Mouse (Mus musculus) hindbrain, embryonic 10.5 days (tissue): ENCODE results near the gene Ankib1. TPM values are rescaled to one million over a fixed set of nuclear protein-coding genes. Genes with fewer than 3 reads are reported as not detected.
"Not testable (repeated sequence)": the region's sequence is repeated elsewhere in the genome, so short reads cannot be mapped to it uniquely, and the experiment has no call there.

Experiments used
- DNase-seq: peaks from one replicate; pipeline ENCODE4 v3.0.0-alpha.2; 2017; ENCODE audit warnings: low spot score
- H3K27ac ChIP-seq: fragments of 300-500 bp; sonication (generic); 2 replicates; pipeline ENCODE4 v1.5.1; 2016; ENCODE audit warnings: mild to moderate bottlenecking, moderate library complexity
- H3K27me3 ChIP-seq: fragments of 300-500 bp; sonication (generic); 2 replicates; pipeline ENCODE4 v1.6.1; 2016; ENCODE audit warnings: mild to moderate bottlenecking; ENCODE audit not compliant: poor library complexity, insufficient read depth, severe bottlenecking
- H3K36me3 ChIP-seq: fragments of 300-500 bp; sonication (generic); 2 replicates; pipeline ENCODE4 v1.6.1; 2016; ENCODE audit warnings: mild to moderate bottlenecking, moderate library complexity
- H3K4me1 ChIP-seq: fragments of 300-500 bp; sonication (generic); replicated peaks from 2 replicates; pipeline ENCODE4 v1.6.1; 2016; ENCODE audit warnings: mild to moderate bottlenecking
- H3K4me3 ChIP-seq: fragments of 300-500 bp; sonication (generic); 2 replicates; pipeline ENCODE4 v1.5.1; 2016; ENCODE audit warnings: mild to moderate bottlenecking, moderate library complexity
- H3K9me3 ChIP-seq: fragments of 300-500 bp; sonication (generic); 2 replicates; pipeline ENCODE4 v1.6.1; 2016; ENCODE audit warnings: mild to moderate bottlenecking, moderate library complexity
- WGBS: fragments of 180-500 bp; shearing (Covaris S2); methylation state at CpG from one replicate; pipeline ENCODE4 v1.1.7; 2016; 5-methylcytosine and 5-hydroxymethylcytosine counted together
- polyA plus RNA-seq: library from polyadenylated mRNA; unstranded; fragments of >200 nt; fragmentation: Nextera tagmentation; extraction: Ambion mirVana; gene quantifications from 2 replicates; pipeline ENCODE4 v1.2.1, GENCODE M21; 2016

Gene Ankib1
- polyA plus RNA-seq = 9.3 and 13.1 TPM in 2 replicates

DNA sequence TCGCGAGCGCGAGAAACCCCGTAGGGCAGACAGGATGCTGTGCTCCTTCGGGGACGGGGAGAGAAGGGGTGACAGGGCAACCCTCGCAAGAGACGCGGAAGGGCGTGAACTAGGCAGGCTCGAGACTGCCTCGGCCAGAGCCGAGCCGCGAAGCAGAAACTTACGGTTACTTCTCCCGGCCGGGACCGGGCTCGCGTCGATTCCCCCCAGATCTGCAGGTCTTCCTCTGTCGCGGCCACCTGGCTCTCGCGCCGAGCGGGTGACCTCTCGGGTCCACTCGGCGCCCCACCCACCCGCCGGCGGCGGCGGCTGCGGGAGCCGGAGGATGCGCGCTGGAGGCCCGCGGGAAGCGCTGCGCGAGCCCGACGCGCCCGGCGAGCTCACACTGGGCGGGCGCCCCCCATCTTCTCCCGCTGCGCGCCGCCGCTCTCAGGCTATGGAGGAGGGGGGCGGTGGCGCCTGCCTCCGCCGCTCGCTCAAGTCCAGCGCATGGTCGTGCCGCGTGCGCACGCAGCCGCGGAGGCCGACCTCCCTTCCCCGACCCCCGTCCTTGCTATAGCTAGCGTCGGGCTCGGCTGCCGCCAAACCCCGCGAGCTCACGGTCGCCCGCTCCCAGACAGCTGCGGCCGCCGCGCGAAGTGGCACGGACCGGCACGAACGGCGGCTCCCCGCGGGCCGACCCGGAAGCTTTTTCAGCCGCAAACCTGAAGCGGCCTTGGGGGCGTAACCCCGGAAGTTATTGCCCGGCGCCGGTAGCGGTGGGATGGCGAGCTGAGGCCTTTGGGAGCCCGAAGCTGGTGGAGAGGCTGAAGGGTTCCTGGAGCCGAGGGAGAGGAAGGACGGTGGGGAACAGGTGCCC is at the start of gene Ankib1, which contains the start of gene Krit1:
Gene Ankib1, minus strand, starts transcription at position 493 of the 859 bp plus-strand sequence.
Gene Krit1, plus strand, starts transcription at position 752 of the 859 bp plus-strand sequence.
- peak within 1 kb of the TSS; percentile 94 for H3K27ac ChIP-seq
- H3K4me1 ChIP-seq = peaks cover 28% of the 10 kb centered on the region
- WGBS = under 1% methylated on average over 109 of the region's 109 CpGs
- peak within 1 kb of the TSS; percentile 87 for H3K4me3 ChIP-seq
- H3K36me3 ChIP-seq = no peaks in the 10 kb centered on the region
- DNase-seq = peak; percentile 91
- H3K27me3 ChIP-seq = no peaks in the 10 kb centered on the region
- H3K9me3 ChIP-seq = no peaks in the 10 kb centered on the region

DNA sequence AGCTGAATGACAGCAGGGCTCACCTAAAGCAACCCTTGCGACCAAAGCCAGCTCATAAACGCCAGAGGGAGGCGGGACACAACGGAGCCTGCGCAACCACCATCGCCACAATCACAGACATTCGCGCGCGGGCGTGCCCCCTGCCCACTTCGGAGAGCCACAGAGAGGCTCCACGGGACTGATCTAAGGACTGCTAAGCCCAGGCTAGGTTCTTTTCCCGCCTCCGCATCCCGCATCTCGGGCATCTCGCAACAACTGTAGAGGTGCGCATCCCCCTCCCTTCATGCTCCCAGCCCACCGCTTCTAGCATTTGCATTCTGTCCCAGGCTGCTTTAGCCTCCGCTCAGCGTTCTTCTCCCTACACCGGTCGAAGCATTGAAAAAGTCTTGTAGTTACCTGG is 42.3 kb upstream of the Ankib1 start, which contains the start of gene Lrrd1:
Gene Lrrd1, plus strand, starts transcription at position 148 of the 400 bp plus-strand sequence.
- 5% methylated on average over 24 of the region's 24 CpGs for WGBS
- Histone ChIP-seq H3K9me3 (no peaks in the 10 kb centered on the region), H3K27me3 (no peaks in the 10 kb centered on the region), H3K4me1 (peaks cover 5% of the 10 kb centered on the region), H3K4me3 (peak within 1 kb of the TSS; percentile 54), H3K36me3 (peaks cover 29% of the 10 kb centered on the region), H3K27ac (no peak within 1 kb of the TSS)
- peak; percentile 17 for DNase-seq

DNA sequence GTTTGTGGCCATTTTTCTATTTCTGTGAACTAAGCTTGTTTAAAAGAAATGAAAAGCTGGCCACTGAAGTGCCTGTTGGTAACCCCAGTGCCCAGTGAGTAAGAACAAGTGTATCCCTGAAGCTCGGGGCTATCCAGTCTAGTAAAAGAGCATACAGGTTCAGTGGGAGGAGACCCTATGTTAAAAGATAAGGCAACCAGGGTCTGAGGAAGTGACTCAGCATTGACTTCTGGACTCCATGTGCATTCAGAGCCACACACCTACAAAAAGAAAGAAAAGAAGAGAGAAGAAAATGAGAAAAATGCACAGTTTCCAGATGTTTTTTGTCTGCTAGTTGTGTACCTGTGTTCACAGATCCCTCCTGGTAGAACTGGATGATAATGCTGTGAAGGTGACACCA is 31.4 kb upstream of the Ankib1 start:
- Histone ChIP-seq H3K36me3 (peaks cover 77% of the 10 kb centered on the region), H3K4me1 (no peaks in the 10 kb centered on the region), H3K9me3 (peaks cover 10% of the 10 kb centered on the region), H3K4me3 (no peak overlapping the region), H3K27me3 (no peaks in the 10 kb centered on the region), H3K27ac (no peak overlapping the region)
- no peak for DNase-seq
- 84% methylated on average over 1 of the region's 1 CpGs for WGBS

DNA sequence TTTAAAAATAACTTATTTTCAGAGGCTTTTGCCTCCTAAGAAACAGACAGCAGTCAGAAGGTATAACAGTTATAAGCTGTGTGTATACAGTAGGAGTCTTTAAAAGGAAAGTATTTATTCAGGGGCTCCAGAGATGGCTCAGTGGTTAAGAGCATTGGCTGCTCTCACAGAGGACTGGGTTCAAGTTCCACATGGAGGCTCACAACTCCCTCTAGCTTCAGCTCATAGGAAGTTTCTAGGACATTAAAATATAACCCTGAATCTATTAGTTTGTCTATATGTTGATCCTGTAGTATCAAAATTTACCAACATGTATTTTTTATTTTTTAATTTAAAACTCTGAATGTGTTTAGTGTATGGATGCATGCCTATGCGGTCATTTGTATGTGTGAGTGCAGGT is 5.7 kb upstream of the Ankib1 start:
- Histone ChIP-seq H3K4me1 (peaks cover 13% of the 10 kb centered on the region), H3K9me3 (no peaks in the 10 kb centered on the region), H3K27ac (no peak overlapping the region), H3K4me3 (no peak overlapping the region), H3K27me3 (no peaks in the 10 kb centered on the region), H3K36me3 (peaks cover 43% of the 10 kb centered on the region)
- no peak for DNase-seq
- 96% methylated on average over 1 of the region's 1 CpGs for WGBS

DNA sequence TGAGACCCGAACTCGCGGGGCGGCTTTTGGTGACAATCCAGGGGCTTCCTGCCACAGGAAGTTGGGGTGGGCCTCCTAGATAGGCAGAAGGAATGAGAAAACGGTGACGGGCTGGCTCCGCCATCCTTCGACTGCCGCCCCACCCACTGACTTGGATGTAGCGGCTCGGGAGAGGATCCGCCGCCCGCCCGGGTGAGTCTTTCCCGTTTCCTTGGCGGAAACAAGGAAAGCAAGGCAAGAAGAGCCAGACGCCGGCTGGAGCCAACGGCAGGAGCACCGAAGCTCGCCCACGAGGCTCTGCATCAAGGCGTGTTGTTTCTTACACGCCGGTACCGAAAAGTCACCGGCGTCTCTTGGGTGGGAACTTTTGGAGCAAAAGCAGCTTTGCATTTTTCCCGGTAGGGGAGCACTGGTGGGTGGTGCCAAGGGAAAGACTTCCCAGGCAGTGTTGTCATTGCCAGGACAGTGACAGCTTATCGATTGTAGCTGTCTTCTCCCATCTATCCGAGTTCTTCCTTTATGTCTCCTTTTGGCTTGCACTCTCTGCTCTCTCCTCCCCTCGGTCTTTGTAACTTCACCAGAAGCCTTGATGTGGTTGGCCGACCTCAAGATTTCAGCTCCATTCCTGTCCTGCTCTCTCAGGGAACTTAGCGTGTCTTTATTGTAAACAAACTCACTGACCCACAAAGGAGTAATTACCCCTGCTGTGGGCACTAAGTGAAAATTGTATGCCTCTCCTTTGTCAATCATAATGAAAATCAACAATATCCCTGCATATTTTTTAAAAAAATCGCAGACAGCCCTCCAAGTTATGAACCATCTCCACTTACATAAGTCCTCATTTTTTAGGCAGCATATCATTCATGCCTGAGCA is 804 bp upstream of the Ankib1 start:
- under 1% methylated on average over 36 of the region's 36 CpGs for WGBS
- peaks cover 3% of the 10 kb centered on the region; the same call in 1 of the 2 replicates for H3K36me3 ChIP-seq
- DNase-seq = no peak

DNA sequence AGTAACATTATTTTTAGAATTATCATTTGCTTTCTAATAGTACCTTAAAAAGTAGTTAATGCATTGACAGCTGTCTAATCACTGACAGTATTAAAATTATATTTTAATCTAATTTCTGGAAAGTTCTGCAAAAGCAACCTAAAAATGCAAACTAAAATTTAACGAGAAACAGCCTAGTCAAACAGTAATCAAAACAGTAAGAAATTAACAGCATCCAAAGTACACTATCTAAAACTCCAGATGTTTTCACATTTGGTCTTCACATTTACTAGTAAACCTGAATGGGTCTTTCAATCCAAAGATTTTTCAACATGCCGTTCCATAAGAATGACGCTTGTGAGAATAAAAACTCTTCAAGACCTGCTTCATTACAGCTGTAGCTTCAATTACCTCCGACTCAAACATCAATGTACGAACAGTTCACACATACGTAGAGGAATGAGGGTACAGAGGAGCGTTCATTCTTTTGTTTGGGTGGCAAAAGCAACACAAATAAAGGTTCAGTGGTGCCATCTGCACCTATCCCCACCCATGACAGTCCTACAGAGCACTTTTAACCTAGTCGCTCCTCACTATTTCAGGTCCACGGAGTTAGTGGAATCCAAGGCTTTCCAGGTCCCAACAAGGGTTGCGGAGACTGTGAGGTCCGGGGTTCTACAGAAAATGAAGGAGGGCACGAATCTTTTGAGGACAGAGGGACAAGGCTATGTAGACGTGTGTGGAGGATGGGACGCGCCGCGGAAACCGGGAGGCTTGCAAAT is 873 bp downstream of the Ankib1 start:
- peak overlapping the region; percentile 94 for H3K27ac ChIP-seq

More for the DNA sequence above, 804 bp upstream of the Ankib1 start:
- Histone ChIP-seq H3K4me3 (peak overlapping the region; percentile 87), H3K9me3 (no peaks in the 10 kb centered on the region), H3K4me1 (peaks cover 28% of the 10 kb centered on the region), H3K27me3 (no peaks in the 10 kb centered on the region), H3K27ac (peak overlapping the region; percentile 94)

DNA sequence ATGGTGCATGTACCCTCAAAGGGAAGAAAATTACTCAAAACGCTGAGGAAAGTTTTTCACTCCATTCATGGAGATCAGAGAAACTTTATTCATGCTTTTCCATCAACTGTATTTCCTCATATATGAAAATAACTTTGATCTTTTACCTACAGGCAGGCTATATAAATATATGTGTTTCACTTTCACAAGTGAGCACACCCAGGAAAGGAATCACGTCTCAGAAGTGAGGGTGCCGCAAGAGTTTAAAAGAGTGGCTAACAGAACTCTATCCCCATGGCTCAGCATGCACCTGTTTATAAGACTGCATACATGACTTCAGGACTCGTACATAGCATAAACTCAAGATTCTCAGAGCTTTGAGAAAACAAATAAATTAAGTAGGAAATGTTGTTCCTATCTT is 1.8 kb downstream of the Ankib1 start:
- Histone ChIP-seq H3K4me3 (peak overlapping the region; percentile 87; the same call in 1 of the 2 replicates), H3K27ac (no peak overlapping the region)
- 88% methylated on average over 4 of the region's 4 CpGs for WGBS

More for the DNA sequence above, 873 bp downstream of the Ankib1 start:
- DNase-seq = no peak
- Histone ChIP-seq H3K27me3 (no peaks in the 10 kb centered on the region), H3K4me1 (peaks cover 28% of the 10 kb centered on the region), H3K36me3 (no peaks in the 10 kb centered on the region), H3K9me3 (no peaks in the 10 kb centered on the region), H3K4me3 (peak overlapping the region; percentile 87)
- 8% methylated on average over 18 of the region's 18 CpGs for WGBS

DNA sequence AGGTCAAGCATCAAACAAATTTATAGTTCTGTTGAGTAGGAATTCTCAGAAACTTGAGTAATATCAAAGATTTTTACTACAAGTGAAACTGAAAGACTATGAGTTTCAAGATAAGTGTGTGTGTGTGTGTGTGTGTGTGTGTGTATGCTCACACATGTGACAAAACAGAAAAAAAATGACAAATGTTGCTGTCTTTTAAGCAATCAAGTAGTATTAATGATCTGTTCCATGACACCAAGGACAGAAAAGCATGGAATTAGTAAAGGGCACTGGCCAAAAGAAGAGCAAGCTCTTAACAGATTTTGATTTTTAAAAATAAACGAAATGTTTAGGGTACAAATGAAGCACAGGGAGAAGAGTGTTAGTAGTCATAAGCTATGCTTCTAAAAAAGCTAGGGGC is 2.7 kb downstream of the Ankib1 start:
- WGBS = 92% methylated on average over 1 of the region's 1 CpGs
- Histone ChIP-seq H3K36me3 (0 out of 2 replicates have a peak, but pooled peaks cover 5% of the 10 kb centered on the region), H3K27ac (no peak overlapping the region), H3K4me3 (no peak overlapping the region), H3K27me3 (no peaks in the 10 kb centered on the region), H3K9me3 (no peaks in the 10 kb centered on the region), H3K4me1 (peaks cover 28% of the 10 kb centered on the region)
- no peak for DNase-seq

More for the DNA sequence above, 1.8 kb downstream of the Ankib1 start:
- no peak for DNase-seq
- Histone ChIP-seq H3K36me3 (0 out of 2 replicates have a peak, but pooled peaks cover 5% of the 10 kb centered on the region), H3K9me3 (no peaks in the 10 kb centered on the region), H3K27me3 (no peaks in the 10 kb centered on the region), H3K4me1 (peaks cover 28% of the 10 kb centered on the region)

DNA sequence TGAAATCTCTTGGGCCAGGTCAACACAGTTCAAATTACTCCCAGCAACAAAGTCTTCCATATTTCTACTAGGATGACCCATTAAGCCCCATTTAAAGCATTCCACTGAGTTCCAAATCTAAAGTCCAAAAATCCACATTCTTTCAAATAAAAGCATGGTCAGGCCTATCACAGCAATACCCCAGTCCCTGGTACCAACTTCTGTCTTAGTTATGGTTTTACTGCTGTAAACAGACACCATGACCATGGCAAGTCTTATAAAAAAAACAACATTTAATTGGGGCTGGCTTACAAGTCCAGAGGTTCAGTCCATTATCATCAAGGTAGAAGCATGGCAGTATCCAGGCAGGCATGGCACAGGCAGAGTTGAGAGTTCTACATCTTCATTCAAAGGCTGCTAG is 4.1 kb downstream of the Ankib1 start:
- H3K4me1 ChIP-seq = peaks cover 16% of the 10 kb centered on the region
- H3K27ac ChIP-seq, H3K4me3 ChIP-seq, H3K9me3 ChIP-seq, DNase-seq, H3K36me3 ChIP-seq, H3K27me3 ChIP-seq: not testable (repeated sequence)

DNA sequence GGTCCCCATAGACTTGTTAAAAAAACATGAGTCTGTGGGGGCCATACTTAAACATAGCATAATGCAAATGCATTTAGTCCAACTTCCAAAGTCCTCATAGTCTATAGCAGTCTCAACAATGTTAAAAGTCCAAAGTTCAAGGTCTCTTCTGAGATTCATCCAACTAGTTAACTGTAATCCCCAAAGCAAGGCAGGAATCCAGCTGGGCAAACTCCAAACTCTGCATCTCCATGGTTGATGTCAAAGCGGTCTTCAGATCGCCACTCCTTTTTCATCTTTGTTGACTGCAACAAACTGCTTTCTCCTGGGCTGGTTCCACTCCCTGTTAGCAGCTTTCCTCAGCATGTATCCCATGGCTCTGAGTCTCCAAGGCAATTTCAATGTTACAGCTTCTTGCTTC is 5.6 kb downstream of the Ankib1 start:
- H3K27ac ChIP-seq, H3K4me3 ChIP-seq, DNase-seq, H3K27me3 ChIP-seq, H3K9me3 ChIP-seq, H3K36me3 ChIP-seq: not testable (repeated sequence)
- WGBS = 90% methylated on average over 2 of the region's 2 CpGs
- H3K4me1 ChIP-seq = peaks cover 13% of the 10 kb centered on the region

DNA sequence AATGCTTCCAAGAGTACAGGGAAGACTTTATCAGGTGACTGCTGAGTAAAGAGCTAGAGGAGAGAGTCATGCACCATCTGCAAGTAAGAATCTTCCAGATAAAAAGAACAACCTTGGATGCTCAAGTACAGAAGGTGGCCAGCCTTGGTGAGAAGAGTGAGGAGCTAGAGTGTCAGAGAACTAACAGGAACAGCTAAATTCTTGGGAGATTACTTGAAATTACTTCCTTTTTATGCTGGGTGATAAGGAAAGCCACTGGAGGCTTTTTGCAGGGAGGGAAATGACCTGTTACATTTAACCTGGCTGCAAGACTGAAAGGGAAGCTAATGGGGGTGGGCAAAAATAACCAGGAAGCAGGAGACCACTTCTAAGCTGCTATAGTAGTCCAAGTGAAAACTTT is 11.7 kb downstream of the Ankib1 start:
- Histone ChIP-seq H3K4me3 (no peak overlapping the region), H3K9me3 (no peaks in the 10 kb centered on the region)

DNA sequence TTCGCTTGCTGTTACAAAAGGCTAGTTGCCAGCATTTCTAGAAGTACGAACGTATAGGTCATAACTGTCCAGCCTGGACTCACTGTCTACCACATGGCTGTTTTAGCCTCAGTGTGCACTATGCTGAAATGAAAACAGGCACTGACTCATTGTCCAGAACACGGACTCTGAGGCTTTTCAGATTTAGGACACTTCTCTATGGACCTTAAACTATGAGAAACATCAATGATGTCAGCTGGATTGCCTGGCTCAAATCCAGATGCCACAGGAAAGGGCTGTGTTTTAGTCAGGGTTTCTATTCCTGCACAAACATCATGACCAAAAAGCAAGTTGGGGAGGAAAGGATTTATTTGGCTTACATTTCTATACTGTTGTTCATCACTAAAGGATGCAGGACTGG is 15.2 kb downstream of the Ankib1 start:
- WGBS = 90% methylated on average over 4 of the region's 4 CpGs
- 0 out of 2 replicates have a peak, but pooled peaks cover 3% of the 10 kb centered on the region for H3K4me1 ChIP-seq

More for the DNA sequence above, 11.7 kb downstream of the Ankib1 start:
- H3K27ac ChIP-seq = no peak overlapping the region
- 0 out of 2 replicates have a peak, but pooled peaks cover under 1% of the 10 kb centered on the region for H3K36me3 ChIP-seq
- no peaks in the 10 kb centered on the region for H3K27me3 ChIP-seq
- H3K4me1 ChIP-seq = 0 out of 2 replicates have a peak, but pooled peaks cover 3% of the 10 kb centered on the region
- no peak for DNase-seq

More for the DNA sequence above, 15.2 kb downstream of the Ankib1 start:
- Histone ChIP-seq H3K9me3 (no peaks in the 10 kb centered on the region), H3K36me3 (no peaks in the 10 kb centered on the region), H3K4me3 (no peak overlapping the region), H3K27me3 (no peaks in the 10 kb centered on the region), H3K27ac (no peak overlapping the region)
- no peak for DNase-seq
